Mouse (Mus musculus) forebrain, embryonic 12.5 days (tissue): ENCODE measurements around the gene Fam184b. TPM values are rescaled to one million over a fixed set of nuclear protein-coding genes. Genes with fewer than 3 reads are reported as not detected.

ENCODE experiments used
- ATAC-seq: fragments of 200-750 bp; cut with Nextera tagmentation; 2 replicates; pipeline ENCODE4 v1.8.0; 2017; ENCODE audit warnings: moderate TSS enrichment; ENCODE audit not compliant: low FRiP score
- H3K27ac ChIP-seq: fragments of 300-500 bp; sonication (generic); 2 replicates; pipeline ENCODE4 v1.5.1; 2016; ENCODE audit warnings: mild to moderate bottlenecking
- H3K27me3 ChIP-seq: fragments of 300-500 bp; sonication (generic); 2 replicates; pipeline ENCODE4 v1.6.1; 2016; ENCODE audit warnings: mild to moderate bottlenecking
- H3K36me3 ChIP-seq: fragments of 300-500 bp; sonication (generic); replicated peaks from 2 replicates; pipeline ENCODE4 v1.6.1; 2016; ENCODE audit warnings: mild to moderate bottlenecking
- H3K4me1 ChIP-seq: fragments of 300-500 bp; sonication (generic); 2 replicates; pipeline ENCODE4 v1.6.1; 2016
- H3K4me2 ChIP-seq: fragments of 300-500 bp; sonication (generic); 2 replicates; pipeline ENCODE4 v1.6.1; 2016; ENCODE audit warnings: mild to moderate bottlenecking, moderate library complexity
- H3K4me3 ChIP-seq: fragments of 300-500 bp; sonication (generic); replicated peaks from 2 replicates; pipeline ENCODE4 v1.5.1; 2016; ENCODE audit warnings: mild to moderate bottlenecking
- H3K9ac ChIP-seq: fragments of 300-500 bp; sonication (generic); 2 replicates; pipeline ENCODE4 v1.6.1; 2016; ENCODE audit warnings: mild to moderate bottlenecking
- H3K9me3 ChIP-seq: fragments of 300-500 bp; sonication (generic); 2 replicates; pipeline ENCODE4 v1.6.1; 2016
- WGBS: fragments of 180-500 bp; shearing (Covaris S2); methylation state at CpG from one replicate; pipeline ENCODE4 v1.1.7; 2016; 5-methylcytosine and 5-hydroxymethylcytosine counted together
- polyA plus RNA-seq: library from polyadenylated mRNA; unstranded; fragments of >200 nt; fragmentation: Nextera tagmentation; extraction: Ambion mirVana; gene quantifications from 2 replicates; pipeline ENCODE4 v1.2.1, GENCODE M21; 2016

Fam184b gene
- polyA plus RNA-seq, 1 experiment from 2014 or later = 4.2 TPM

DNA sequence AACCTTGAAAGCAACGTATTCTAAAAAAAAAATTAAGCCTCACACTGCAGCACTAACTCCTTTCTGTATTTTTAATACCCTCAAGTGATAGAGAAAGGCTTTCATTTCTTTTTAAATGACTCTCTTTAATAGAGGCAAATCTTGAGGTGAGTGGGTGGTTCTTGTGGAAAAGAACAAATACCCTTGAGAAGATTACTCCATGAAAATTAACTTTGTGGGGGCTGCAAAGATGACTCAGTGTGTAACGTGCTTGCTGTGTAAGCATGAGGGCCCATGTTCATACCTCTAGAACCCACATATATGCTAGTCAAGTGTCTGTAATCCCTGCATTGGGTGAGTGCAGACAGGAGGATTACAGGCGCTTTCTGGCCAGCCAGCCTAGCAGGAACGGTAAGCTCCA is 49.3 kb downstream of the Fam184b start:
- 84% methylated on average over 4 of the region's 4 CpGs for WGBS
- ATAC-seq = no peak
- no peaks in the 10 kb centered on the region for H3K27me3 ChIP-seq

DNA sequence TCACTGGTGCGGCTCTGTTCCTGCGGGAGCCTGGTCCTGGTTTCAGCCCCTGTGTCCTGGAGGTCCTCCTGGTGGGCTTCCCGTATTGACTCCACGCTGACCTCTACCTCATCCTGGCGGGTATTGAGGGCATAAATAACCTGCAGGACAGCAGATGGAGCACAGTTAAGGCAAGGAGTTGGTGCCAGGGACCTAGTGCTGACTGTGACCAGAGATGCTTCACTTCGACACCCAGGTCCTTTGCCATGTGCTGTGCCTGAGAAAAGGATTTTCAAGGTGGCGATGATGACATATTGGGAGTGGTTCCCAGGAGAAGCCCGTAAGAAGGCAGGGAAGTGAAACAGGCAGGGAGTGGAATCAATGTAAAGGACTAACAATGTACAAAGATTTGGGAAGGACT is 54.8 kb downstream of the Fam184b start:
- Histone ChIP-seq H3K27ac (no peak overlapping the region), H3K36me3 (no peaks in the 10 kb centered on the region), H3K9me3 (no peaks in the 10 kb centered on the region), H3K4me1 (no peaks in the 10 kb centered on the region), H3K27me3 (no peaks in the 10 kb centered on the region), H3K9ac (no peak overlapping the region), H3K4me3 (no peak overlapping the region), H3K4me2 (no peak overlapping the region)
- no peak for ATAC-seq
- WGBS = 86% methylated on average over 8 of the region's 8 CpGs

More for the DNA sequence above, 49.3 kb downstream of the Fam184b start:
- no peak overlapping the region for H3K4me2 ChIP-seq
- no peak overlapping the region for H3K27ac ChIP-seq
- no peaks in the 10 kb centered on the region for H3K9me3 ChIP-seq
- no peak overlapping the region for H3K9ac ChIP-seq
- no peak overlapping the region for H3K4me3 ChIP-seq
- no peaks in the 10 kb centered on the region for H3K36me3 ChIP-seq
- H3K4me1 ChIP-seq = no peaks in the 10 kb centered on the region

DNA sequence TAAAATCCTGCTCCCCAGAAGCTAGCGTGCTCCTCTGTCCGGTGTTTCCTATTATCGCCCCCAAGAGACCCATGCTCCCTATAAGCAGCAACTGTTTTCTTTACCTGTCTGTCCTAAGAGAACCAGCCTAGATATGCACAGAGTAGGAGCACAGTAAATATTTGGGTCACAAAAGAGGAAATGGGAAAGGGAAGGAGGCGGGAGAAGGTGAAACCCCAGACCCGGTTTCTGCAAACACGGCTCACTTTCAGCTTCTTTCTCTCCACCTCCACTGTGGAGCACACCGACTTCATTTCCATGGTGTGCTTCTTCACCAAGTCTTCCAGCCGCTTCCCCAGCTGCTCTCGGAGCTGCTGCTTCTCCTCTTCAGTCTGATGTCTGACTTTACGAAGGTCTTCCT is 59.1 kb downstream of the Fam184b start:
- no peaks in the 10 kb centered on the region for H3K9me3 ChIP-seq
- H3K27ac ChIP-seq = no peak overlapping the region
- 91% methylated on average over 10 of the region's 10 CpGs for WGBS
- no peaks in the 10 kb centered on the region for H3K27me3 ChIP-seq
- no peak overlapping the region for H3K4me3 ChIP-seq
- no peaks in the 10 kb centered on the region for H3K4me1 ChIP-seq
- H3K4me2 ChIP-seq = no peak overlapping the region
- H3K36me3 ChIP-seq = no peaks in the 10 kb centered on the region
- no peak overlapping the region for H3K9ac ChIP-seq
- no peak for ATAC-seq

DNA sequence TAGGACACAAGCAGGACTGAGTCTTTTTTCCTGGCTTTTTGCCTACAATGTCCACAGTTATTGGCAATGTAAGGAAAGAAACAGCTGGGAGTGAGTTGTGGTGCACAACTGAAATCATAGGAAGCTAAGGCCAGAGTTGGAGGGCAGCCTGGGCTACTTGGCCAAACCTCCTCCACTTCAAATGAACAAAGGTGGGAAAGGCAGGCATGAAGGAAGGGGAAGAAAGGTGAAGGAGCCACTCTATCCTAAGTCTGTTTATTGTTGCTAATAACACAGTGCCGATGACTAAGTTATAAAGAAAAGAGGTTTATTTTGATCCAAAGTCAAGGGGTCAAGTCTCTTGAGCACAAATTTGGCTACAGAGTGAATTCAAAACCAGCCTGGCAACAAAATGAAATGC is 62.0 kb downstream of the Fam184b start:
- Histone ChIP-seq H3K27me3 (no peaks in the 10 kb centered on the region), H3K4me1 (no peaks in the 10 kb centered on the region), H3K9me3 (no peaks in the 10 kb centered on the region), H3K4me2 (no peak overlapping the region), H3K4me3 (no peak overlapping the region), H3K27ac (no peak overlapping the region), H3K36me3 (no peaks in the 10 kb centered on the region), H3K9ac (no peak overlapping the region)
- ATAC-seq = no peak
- 91% methylated on average over 1 of the region's 1 CpGs for WGBS

DNA sequence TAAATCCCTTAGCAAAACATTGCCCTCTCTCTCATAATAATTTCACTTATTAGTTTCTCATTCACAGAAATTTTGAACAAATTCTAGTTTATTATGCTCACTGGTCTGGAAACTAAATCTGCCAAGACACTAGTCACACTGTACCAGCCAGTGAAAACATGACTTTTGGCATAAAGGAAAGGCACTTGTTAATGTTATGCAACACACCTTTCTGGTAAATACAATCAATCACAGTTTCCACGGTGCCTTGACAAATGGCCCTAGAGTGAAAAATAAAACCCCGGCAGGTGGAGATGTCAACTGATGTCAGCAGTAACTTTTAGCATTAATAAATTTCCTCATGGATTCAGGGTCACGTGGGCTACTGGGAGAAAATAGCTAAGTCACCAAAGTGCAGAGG is 62.7 kb downstream of the Fam184b start:
- Histone ChIP-seq H3K36me3 (no peaks in the 10 kb centered on the region), H3K9me3 (no peaks in the 10 kb centered on the region), H3K4me1 (no peaks in the 10 kb centered on the region), H3K27ac (no peak overlapping the region), H3K27me3 (no peaks in the 10 kb centered on the region), H3K4me3 (no peak overlapping the region), H3K4me2 (no peak overlapping the region), H3K9ac (no peak overlapping the region)
- ATAC-seq = no peak
- 87% methylated on average over 3 of the region's 3 CpGs for WGBS

DNA sequence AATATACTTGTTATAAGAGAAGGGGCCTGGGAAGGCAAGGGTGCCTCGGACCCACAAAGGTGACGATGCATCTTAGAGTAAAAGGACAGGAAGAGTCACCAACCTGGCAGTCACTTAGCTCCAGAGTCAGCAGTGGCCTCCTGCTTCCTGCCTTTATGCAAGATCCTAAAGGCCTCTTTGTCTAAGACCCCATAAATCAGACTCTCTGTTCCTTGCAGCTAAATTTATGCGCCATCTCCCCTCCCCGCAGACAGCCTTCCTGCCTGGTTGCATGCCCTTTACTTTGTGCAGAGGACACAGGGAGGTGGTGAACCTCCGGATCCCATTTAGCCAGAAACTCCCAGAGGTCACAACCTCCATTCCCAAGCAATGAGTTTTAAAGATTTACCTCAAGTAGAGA is 66.6 kb downstream of the Fam184b start:
- Histone ChIP-seq H3K4me3 (no peak overlapping the region), H3K36me3 (no peaks in the 10 kb centered on the region), H3K9me3 (no peaks in the 10 kb centered on the region), H3K4me1 (no peaks in the 10 kb centered on the region), H3K27me3 (no peaks in the 10 kb centered on the region), H3K9ac (no peak overlapping the region), H3K27ac (no peak overlapping the region), H3K4me2 (no peak overlapping the region)
- WGBS = 65% methylated on average over 5 of the region's 5 CpGs
- no peak for ATAC-seq

DNA sequence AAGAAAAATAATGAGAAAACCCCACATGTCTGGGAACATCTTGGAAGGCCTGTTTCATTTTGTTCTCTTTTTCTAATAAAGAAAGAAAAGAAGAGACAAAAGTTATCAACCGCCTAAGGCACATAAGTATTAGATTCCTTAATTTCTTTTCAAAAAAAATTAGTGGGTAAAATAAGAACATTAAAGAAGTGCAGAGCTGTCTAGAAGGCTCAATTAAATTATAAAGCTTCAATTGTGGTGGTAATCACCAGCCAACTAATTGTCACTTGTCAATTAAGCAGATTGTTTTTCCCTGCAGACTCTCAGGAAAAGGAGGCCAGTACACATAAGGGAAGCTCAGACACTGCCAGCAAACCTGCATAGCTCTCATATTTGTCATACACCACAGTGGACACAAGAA is 73.6 kb downstream of the Fam184b start:
- no peak overlapping the region for H3K9ac ChIP-seq
- H3K4me2 ChIP-seq = no peak overlapping the region
- WGBS = 83% methylated on average over 1 of the region's 1 CpGs

DNA sequence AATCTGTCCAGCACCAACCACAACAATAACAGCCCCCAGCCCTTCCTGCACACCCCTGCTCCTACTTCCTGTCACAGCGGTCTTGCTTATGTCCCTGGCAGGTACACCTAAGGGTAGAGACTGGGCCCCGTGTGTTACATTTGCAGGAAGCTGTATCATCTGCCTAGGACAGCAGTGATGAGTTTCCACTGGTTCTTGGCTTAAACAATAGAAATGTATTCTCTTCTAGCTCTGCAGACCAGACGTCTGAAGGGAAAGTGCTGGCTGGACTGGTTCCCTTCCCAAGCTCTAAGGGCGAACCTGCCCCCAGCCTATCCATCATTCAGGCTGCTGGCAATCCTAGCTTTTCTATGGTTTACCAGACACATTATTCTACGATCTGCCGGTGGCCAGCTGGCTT is 75.4 kb downstream of the Fam184b start:
- no peak overlapping the region for H3K4me3 ChIP-seq
- H3K36me3 ChIP-seq = no peaks in the 10 kb centered on the region
- no peaks in the 10 kb centered on the region for H3K27me3 ChIP-seq
- H3K4me2 ChIP-seq = no peak overlapping the region
- no peak for ATAC-seq
- no peaks in the 10 kb centered on the region for H3K9me3 ChIP-seq
- no peak overlapping the region for H3K27ac ChIP-seq
- 79% methylated on average over 6 of the region's 6 CpGs for WGBS
- no peaks in the 10 kb centered on the region for H3K4me1 ChIP-seq
- no peak overlapping the region for H3K9ac ChIP-seq

More for the DNA sequence above, 73.6 kb downstream of the Fam184b start:
- H3K9me3 ChIP-seq = no peaks in the 10 kb centered on the region
- H3K27ac ChIP-seq = no peak overlapping the region
- H3K27me3 ChIP-seq = no peaks in the 10 kb centered on the region
- H3K4me3 ChIP-seq = no peak overlapping the region
- H3K36me3 ChIP-seq = no peaks in the 10 kb centered on the region
- H3K4me1 ChIP-seq = no peaks in the 10 kb centered on the region
- no peak for ATAC-seq

DNA sequence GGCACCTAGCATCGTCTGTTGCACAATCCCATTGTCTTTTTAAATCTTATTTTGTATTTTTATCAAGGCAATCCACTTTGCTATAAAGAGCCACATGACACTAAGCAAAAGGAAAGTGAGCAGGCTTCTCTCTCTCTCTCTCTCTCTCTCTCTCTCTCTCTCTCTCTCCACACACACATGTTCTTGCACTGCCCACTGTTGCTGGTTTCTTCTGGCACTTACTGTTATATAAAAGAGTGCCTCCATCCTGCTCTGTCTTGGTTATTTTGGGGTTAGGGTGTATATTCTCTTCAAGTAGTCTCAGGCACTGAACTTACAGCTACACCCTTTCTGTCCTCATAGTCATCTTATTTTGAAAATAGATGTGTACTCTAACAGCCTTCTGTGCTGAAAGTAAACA is 89.8 kb downstream of the Fam184b start:
- no peak for ATAC-seq
- Histone ChIP-seq H3K36me3 (no peaks in the 10 kb centered on the region), H3K27me3 (no peaks in the 10 kb centered on the region), H3K27ac (no peak overlapping the region), H3K9ac (no peak overlapping the region), H3K4me3 (no peak overlapping the region), H3K4me2 (no peak overlapping the region), H3K4me1 (no peaks in the 10 kb centered on the region), H3K9me3 (no peaks in the 10 kb centered on the region)
- 94% methylated on average over 1 of the region's 1 CpGs for WGBS

DNA sequence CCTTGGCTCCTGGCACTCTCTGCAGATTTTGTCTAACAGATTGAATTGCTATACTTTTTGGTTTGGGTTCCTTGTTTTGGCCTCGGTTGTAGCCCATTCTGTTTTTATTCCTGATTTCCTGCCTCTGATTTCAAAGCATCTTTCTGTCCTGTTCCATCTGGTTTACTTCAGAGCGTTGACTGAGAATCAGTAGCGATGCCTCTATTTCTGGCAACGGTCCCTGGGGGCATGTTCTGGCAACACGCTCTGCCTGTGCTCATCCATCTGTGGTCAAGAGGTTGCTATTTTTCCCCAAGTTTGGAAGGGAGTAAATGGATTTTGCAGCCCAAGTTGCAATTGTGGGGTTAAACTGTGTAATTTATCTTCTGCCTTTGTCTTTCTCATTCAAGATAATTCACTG is 96.0 kb downstream of the Fam184b start:
- H3K36me3 ChIP-seq = no peaks in the 10 kb centered on the region
- no peaks in the 10 kb centered on the region for H3K4me1 ChIP-seq
- H3K27me3 ChIP-seq = no peaks in the 10 kb centered on the region
- H3K9ac ChIP-seq = no peak overlapping the region
- ATAC-seq = no peak
- H3K4me2 ChIP-seq = no peak overlapping the region
- no peaks in the 10 kb centered on the region for H3K9me3 ChIP-seq
- H3K27ac ChIP-seq = no peak overlapping the region
- WGBS = 69% methylated on average over 5 of the region's 5 CpGs
- H3K4me3 ChIP-seq = no peak overlapping the region

DNA sequence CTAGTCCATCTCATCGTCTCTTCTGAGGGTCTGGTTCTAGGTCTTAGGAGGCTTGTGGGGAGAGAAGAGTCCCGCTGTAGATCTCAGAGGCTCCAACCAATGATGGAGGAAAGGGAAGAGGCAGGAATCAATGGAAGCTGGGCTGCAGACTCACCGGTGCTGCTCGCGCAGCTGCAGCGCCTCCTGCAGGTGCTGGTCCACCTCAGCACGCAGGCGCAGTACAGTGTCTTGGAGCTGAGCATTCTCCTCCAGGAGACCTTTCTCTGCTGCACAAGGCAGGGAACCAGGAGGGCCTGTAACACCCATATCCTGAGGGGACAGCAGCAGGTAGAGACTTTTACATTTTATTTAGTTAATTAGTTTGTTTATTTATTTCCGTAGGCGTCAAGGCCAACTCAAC is 99.9 kb downstream of the Fam184b start:
- Histone ChIP-seq H3K36me3 (no peaks in the 10 kb centered on the region), H3K4me2 (no peak overlapping the region), H3K4me1 (no peaks in the 10 kb centered on the region), H3K27ac (no peak overlapping the region), H3K9ac (no peak overlapping the region), H3K9me3 (no peaks in the 10 kb centered on the region), H3K27me3 (no peaks in the 10 kb centered on the region), H3K4me3 (no peak overlapping the region)
- 71% methylated on average over 10 of the region's 10 CpGs for WGBS
- no peak for ATAC-seq

DNA sequence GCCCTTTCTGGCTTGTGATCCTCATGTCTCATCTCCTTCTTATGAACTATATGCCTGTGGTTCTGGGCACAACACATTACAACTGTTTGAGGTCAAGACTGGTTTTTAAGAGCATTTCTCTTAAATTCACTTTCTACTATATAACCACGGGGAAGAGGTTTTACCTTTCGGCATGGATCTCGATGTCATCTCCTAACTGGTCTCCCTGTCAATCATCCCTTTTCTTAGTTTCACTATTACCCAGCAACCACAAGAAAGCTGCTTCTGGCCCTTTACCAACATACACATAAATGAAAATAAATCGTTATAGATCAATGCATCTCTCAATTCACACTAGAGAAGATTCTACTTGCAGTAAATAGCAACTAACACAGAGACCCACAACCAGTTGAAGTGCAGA is 104.2 kb downstream of the Fam184b start:
- Histone ChIP-seq H3K9ac (no peak overlapping the region), H3K4me1 (peaks cover 4% of the 10 kb centered on the region), H3K4me2 (no peak overlapping the region), H3K9me3 (no peaks in the 10 kb centered on the region), H3K27me3 (no peaks in the 10 kb centered on the region), H3K27ac (no peak overlapping the region), H3K36me3 (peaks cover 11% of the 10 kb centered on the region), H3K4me3 (no peak overlapping the region)
- no peak for ATAC-seq
- WGBS = 73% methylated on average over 4 of the region's 4 CpGs

DNA sequence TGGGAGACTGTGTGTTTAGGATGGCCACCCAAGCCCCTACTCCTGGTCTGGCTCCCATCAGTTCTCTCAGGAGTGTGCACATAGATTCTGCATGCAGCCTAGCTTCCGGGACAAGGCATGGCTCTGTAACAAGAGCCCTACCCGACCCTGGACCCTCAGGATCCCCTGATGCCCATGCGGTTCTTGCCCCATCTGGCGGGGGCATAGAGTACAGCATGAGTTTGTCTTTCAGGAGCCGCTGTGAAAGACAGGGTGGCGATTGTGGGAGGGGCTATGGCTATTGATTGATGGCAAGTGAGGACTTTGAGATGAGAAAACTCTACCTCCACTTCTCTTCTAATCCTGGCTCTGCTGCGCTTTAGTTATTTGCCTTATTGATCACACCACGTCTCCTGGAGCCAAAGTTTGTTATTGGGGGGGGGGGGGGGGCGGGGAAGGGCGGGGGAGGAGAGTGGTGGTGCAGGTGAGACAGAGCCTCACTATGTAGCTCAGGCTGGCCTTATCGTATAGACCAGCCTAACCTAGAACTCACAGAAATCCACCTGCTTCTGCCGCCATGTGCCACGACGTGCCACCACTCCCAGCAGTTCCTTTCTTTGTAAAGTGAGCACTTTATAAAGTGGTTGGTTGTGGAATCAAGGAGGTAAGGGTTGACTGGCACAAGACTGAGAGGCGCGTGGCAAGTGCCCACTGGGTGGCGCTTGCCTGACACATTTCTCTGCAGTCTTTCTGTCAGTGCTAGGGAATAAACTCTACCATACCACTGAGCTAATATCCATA is 104.9 kb downstream of the Fam184b start:
- Histone ChIP-seq H3K27me3 (no peaks in the 10 kb centered on the region), H3K9me3 (no peaks in the 10 kb centered on the region), H3K4me1 (peaks cover 4% of the 10 kb centered on the region), H3K4me2 (peak overlapping the region; percentile 32; the same call in 1 of the 2 replicates), H3K36me3 (peaks cover 17% of the 10 kb centered on the region), H3K9ac (no peak overlapping the region), H3K4me3 (no peak overlapping the region), H3K27ac (no peak overlapping the region)
- ATAC-seq = peak; percentile 89
- 5% methylated on average over 17 of the region's 17 CpGs for WGBS
